Mouse (Mus musculus) myocyte (in vitro differentiated cells): ENCODE measurements around the gene Clmn. TPM values are rescaled to one million over a fixed set of nuclear protein-coding genes. Genes with fewer than 3 reads are reported as not detected.

Source experiments
- H3K27me3 ChIP-seq: one replicate; pipeline ENCODE4 v1.6.1; 2011; ENCODE audit not compliant: control insufficient read depth, insufficient read depth, insufficient read length
- H3K36me3 ChIP-seq: one replicate; pipeline ENCODE4 v1.6.1; 2011; ENCODE audit not compliant: control insufficient read depth, insufficient read depth
- H3K4me2 ChIP-seq: one replicate; pipeline ENCODE4 v1.6.1; 2011; ENCODE audit warnings: low read depth, control low read depth
- H3K4me3 ChIP-seq: one replicate; pipeline ENCODE4 v1.5.1; 2011; ENCODE audit warnings: mild to moderate bottlenecking, control low read depth, moderate library complexity
- H3K79me2 ChIP-seq: one replicate; pipeline ENCODE4 v1.6.1; 2011; ENCODE audit not compliant: control insufficient read depth, insufficient read depth
- H3ac ChIP-seq: one replicate; pipeline ENCODE4 v1.6.1; 2011; ENCODE audit not compliant: control insufficient read depth, insufficient read length
- CEBPB ChIP-seq: IDR thresholded peaks from 2 replicates; pipeline ENCODE4 v1.6.1; 2011; ENCODE audit warnings: mild to moderate bottlenecking, moderate library complexity; ENCODE audit not compliant: poor library complexity, insufficient read depth, severe bottlenecking
- E2F4 ChIP-seq: IDR thresholded peaks from one replicate; pipeline ENCODE4 v1.6.1; 2011; ENCODE audit warnings: mild to moderate bottlenecking, control low read depth, moderate library complexity; ENCODE audit not compliant: insufficient read depth
- MAX ChIP-seq: IDR thresholded peaks from one replicate; pipeline ENCODE4 v1.6.1; 2011; ENCODE audit warnings: low read depth, mild to moderate bottlenecking, control low read depth
- MYOD1 ChIP-seq, 3 experiments: IDR thresholded peaks; one replicate each; pipeline ENCODE4 v1.6.1; 2011; ENCODE audit warnings: control low read depth in 2 of 3, low read depth in 2 of 3, mild to moderate bottlenecking in 2 of 3, moderate library complexity in 1 of 3; ENCODE audit not compliant: insufficient read length in 2 of 3, control insufficient read depth in 1 of 3
- MYOG ChIP-seq, 3 experiments: IDR thresholded peaks; one replicate each; pipeline ENCODE4 v1.6.1; 2011; ENCODE audit warnings: control low read depth in 2 of 3, low read depth in 2 of 3, mild to moderate bottlenecking in 2 of 3; ENCODE audit not compliant: insufficient read length in 2 of 3, control insufficient read depth in 1 of 3, insufficient read depth in 1 of 3
- POLR2A ChIP-seq: IDR thresholded peaks from one replicate; pipeline ENCODE4 v1.6.1; 2011; ENCODE audit warnings: low read depth, mild to moderate bottlenecking, control low read depth, moderate library complexity; ENCODE audit not compliant: insufficient read length
- POLR2AphosphoS2 ChIP-seq: IDR thresholded peaks from one replicate; pipeline ENCODE4 v1.6.1; 2011; ENCODE audit warnings: low read depth, control low read depth; ENCODE audit not compliant: insufficient read length
- REST ChIP-seq: IDR thresholded peaks from one replicate; pipeline ENCODE4 v1.6.1; 2011; ENCODE audit warnings: mild to moderate bottlenecking, control low read depth, moderate library complexity; ENCODE audit not compliant: insufficient read depth, insufficient read length
- SRF ChIP-seq: IDR thresholded peaks from one replicate; pipeline ENCODE4 v1.6.1; 2011; ENCODE audit warnings: low read depth; ENCODE audit not compliant: control insufficient read depth, insufficient read length
- TCF12 ChIP-seq: IDR thresholded peaks from one replicate; pipeline ENCODE4 v1.6.1; 2011; ENCODE audit warnings: mild to moderate bottlenecking, control low read depth; ENCODE audit not compliant: poor library complexity, insufficient read depth, severe bottlenecking
- TCF3 ChIP-seq: IDR thresholded peaks from one replicate; pipeline ENCODE4 v1.6.1; 2011; ENCODE audit warnings: low read depth, control low read depth; ENCODE audit not compliant: insufficient read length
- USF1 ChIP-seq: IDR thresholded peaks from one replicate; pipeline ENCODE4 v1.6.1; 2011; ENCODE audit warnings: low read depth, mild to moderate bottlenecking, control low read depth, moderate library complexity
- polyA plus RNA-seq: library from polyadenylated mRNA; unstranded; fragments of >200 nt; fragmentation: generic; extraction: Trizol; gene quantifications from one replicate; pipeline ENCODE4 v1.2.1, GENCODE M21; 2012; ENCODE audit warnings: missing spikeins

Gene Clmn
- polyA plus RNA-seq, 1 experiment: 0.07 TPM

- Histone ChIP-seq H3K36me3 (no peaks in the 10 kb centered on the region), H3K4me2 (no peak overlapping the region), H3K79me2 (no peaks in the 10 kb centered on the region), H3K4me3 (no peak overlapping the region), H3K27me3 (peaks cover 28% of the 10 kb centered on the region), H3ac (no peak overlapping the region)
- TF ChIP-seq CEBPB (no peak), USF1 (no peak), SRF (no peak), REST (no peak), MYOG (IDR thresholded peaks at IDR 0.05; ENCODE audit: control insufficient read depth in 1 of 3, insufficient read depth in 1 of 3, insufficient read length in 2 of 3, low read depth in 2 of 3) (no peak), TCF12 (no peak), POLR2A (no peak), POLR2AphosphoS2 (no peak)
Measured at GRCm38 (mm10) chr12:104892245-104892644, 27.4 kb upstream of the Clmn start.

- H3K4me2 ChIP-seq: no peak overlapping the region
- H3K27me3 ChIP-seq: peaks cover 11% of the 10 kb centered on the region
- no peak overlapping the region for H3K4me3 ChIP-seq
- no peaks in the 10 kb centered on the region for H3K36me3 ChIP-seq
- no peaks in the 10 kb centered on the region for H3K79me2 ChIP-seq
- TF ChIP-seq USF1 (no peak), MYOG (IDR thresholded peaks at IDR 0.05; ENCODE audit: control insufficient read depth in 1 of 3, insufficient read depth in 1 of 3, insufficient read length in 2 of 3, low read depth in 2 of 3) (no peak), E2F4 (no peak), CEBPB (no peak)
- no peak overlapping the region for H3ac ChIP-seq
Measured at GRCm38 (mm10) chr12:104890066-104890465, 25.2 kb upstream of the Clmn start.

GRCm38 (mm10) chr12:104886104-104886503 is 21.2 kb upstream of the Clmn start:
- Histone ChIP-seq H3K4me3 (no peak overlapping the region), H3K79me2 (no peaks in the 10 kb centered on the region), H3K4me2 (no peak overlapping the region), H3K36me3 (no peaks in the 10 kb centered on the region), H3K27me3 (peaks cover 15% of the 10 kb centered on the region), H3ac (no peak overlapping the region)
- TF ChIP-seq POLR2AphosphoS2: no peak

- Histone ChIP-seq H3K4me2 (no peak overlapping the region), H3K79me2 (no peaks in the 10 kb centered on the region), H3K27me3 (peaks cover 35% of the 10 kb centered on the region), H3ac (no peak overlapping the region), H3K36me3 (no peaks in the 10 kb centered on the region), H3K4me3 (no peak overlapping the region)
- no peak for TF ChIP-seq TCF3
- TF ChIP-seq MYOD1 (IDR thresholded peaks at IDR 0.05; ENCODE audit: control insufficient read depth in 1 of 3, insufficient read length in 2 of 3, low read depth in 2 of 3): no peak
- no peak for TF ChIP-seq CEBPB
- no peak for TF ChIP-seq MYOG (IDR thresholded peaks at IDR 0.05; ENCODE audit: control insufficient read depth in 1 of 3, insufficient read depth in 1 of 3, insufficient read length in 2 of 3, low read depth in 2 of 3)
- no peak for TF ChIP-seq REST
- no peak for TF ChIP-seq POLR2AphosphoS2
- TF ChIP-seq MAX: no peak
- TF ChIP-seq POLR2A: no peak
- no peak for TF ChIP-seq E2F4
- no peak for TF ChIP-seq SRF
- no peak for TF ChIP-seq USF1
- TF ChIP-seq TCF12: no peak
Measured at GRCm38 (mm10) chr12:104882533-104882932, 17.7 kb upstream of the Clmn start.

GRCm38 (mm10) chr12:104882061-104882460 is 17.2 kb upstream of the Clmn start:
- Histone ChIP-seq H3K27me3 (peaks cover 40% of the 10 kb centered on the region), H3K4me3 (no peak overlapping the region), H3K36me3 (no peaks in the 10 kb centered on the region), H3K4me2 (no peak overlapping the region), H3ac (no peak overlapping the region), H3K79me2 (no peaks in the 10 kb centered on the region)
- no peak for TF ChIP-seq REST

- Histone ChIP-seq H3K27me3 (peaks cover 45% of the 10 kb centered on the region), H3K36me3 (no peaks in the 10 kb centered on the region), H3K4me2 (no peak overlapping the region), H3ac (no peak overlapping the region), H3K79me2 (no peaks in the 10 kb centered on the region), H3K4me3 (no peak overlapping the region)
- no peak for TF ChIP-seq REST
- TF ChIP-seq POLR2AphosphoS2: no peak
- no peak for TF ChIP-seq TCF3
- no peak for TF ChIP-seq MAX
- no peak for TF ChIP-seq CEBPB
- TF ChIP-seq MYOD1 (IDR thresholded peaks at IDR 0.05; ENCODE audit: control insufficient read depth in 1 of 3, insufficient read length in 2 of 3, low read depth in 2 of 3): no peak
- TF ChIP-seq MYOG (IDR thresholded peaks at IDR 0.05; ENCODE audit: control insufficient read depth in 1 of 3, insufficient read depth in 1 of 3, insufficient read length in 2 of 3, low read depth in 2 of 3): no peak
- TF ChIP-seq TCF12: no peak
- TF ChIP-seq E2F4: no peak
- no peak for TF ChIP-seq SRF
- TF ChIP-seq USF1: no peak
- no peak for TF ChIP-seq POLR2A
Measured at GRCm38 (mm10) chr12:104881518-104882060, 16.7 kb upstream of the Clmn start.
